Mouse (Mus musculus) stomach, embryonic 16.5 days (tissue): ENCODE results near the gene Urod. TPM values are rescaled to one million over a fixed set of nuclear protein-coding genes. Genes with fewer than 3 reads are reported as not detected.

ENCODE experiments used
- ATAC-seq: fragments of 200-750 bp; cut with Nextera tagmentation; 2 replicates; pipeline ENCODE4 v1.8.0; 2017; ENCODE audit warnings: moderate number of reproducible peaks, moderate TSS enrichment; ENCODE audit not compliant: insufficient read depth, low FRiP score
- H3K27ac ChIP-seq: fragments of 300-500 bp; sonication (generic); 2 replicates; pipeline ENCODE4 v1.5.1; 2014; ENCODE audit warnings: low read length
- H3K27me3 ChIP-seq: fragments of 300-500 bp; sonication (generic); 2 replicates; pipeline ENCODE4 v1.6.1; 2014; ENCODE audit warnings: low read length, control low read depth, mixed read lengths; ENCODE audit not compliant: control insufficient read depth, insufficient read depth
- H3K36me3 ChIP-seq: fragments of 300-500 bp; sonication (generic); 2 replicates; pipeline ENCODE4 v1.6.1; 2014; ENCODE audit warnings: low read length; ENCODE audit not compliant: control insufficient read depth, insufficient read depth
- H3K4me1 ChIP-seq: fragments of 300-500 bp; sonication (generic); 2 replicates; pipeline ENCODE4 v1.6.1; 2014; ENCODE audit warnings: low read length, control low read depth, mixed read lengths; ENCODE audit not compliant: control insufficient read depth, insufficient read depth
- H3K4me2 ChIP-seq: fragments of 300-500 bp; sonication (generic); 2 replicates; pipeline ENCODE4 v1.6.1; 2014; ENCODE audit warnings: low read depth, low read length, mixed read lengths
- H3K4me3 ChIP-seq: fragments of 300-500 bp; sonication (generic); replicated peaks from 2 replicates; pipeline ENCODE4 v1.5.1; 2014; ENCODE audit warnings: mild to moderate bottlenecking, low read length
- H3K9ac ChIP-seq: fragments of 300-500 bp; sonication (generic); 2 replicates; pipeline ENCODE4 v1.6.1; 2014; ENCODE audit warnings: low read length
- H3K9me3 ChIP-seq: fragments of 300-500 bp; sonication (generic); replicated peaks from 2 replicates; pipeline ENCODE4 v1.6.1; 2016; ENCODE audit warnings: low read length, control low read depth; ENCODE audit not compliant: control insufficient read depth
- WGBS: fragments of 180-500 bp; shearing (Covaris S2); extraction: QIAGEN DNeasy Blood & Tissue Kit; methylation state at CpG from one replicate; pipeline ENCODE4 v1.1.7; 2014; 5-methylcytosine and 5-hydroxymethylcytosine counted together
- polyA plus RNA-seq: library from polyadenylated mRNA; unstranded; fragments of >200 nt; fragmentation: Nextera tagmentation; extraction: Ambion mirVana; gene quantifications from 2 replicates; pipeline ENCODE4 v1.2.1, GENCODE M21; 2015

Urod gene
- polyA plus RNA-seq, 1 experiment from 2014 or later, result 84.2 TPM

DNA sequence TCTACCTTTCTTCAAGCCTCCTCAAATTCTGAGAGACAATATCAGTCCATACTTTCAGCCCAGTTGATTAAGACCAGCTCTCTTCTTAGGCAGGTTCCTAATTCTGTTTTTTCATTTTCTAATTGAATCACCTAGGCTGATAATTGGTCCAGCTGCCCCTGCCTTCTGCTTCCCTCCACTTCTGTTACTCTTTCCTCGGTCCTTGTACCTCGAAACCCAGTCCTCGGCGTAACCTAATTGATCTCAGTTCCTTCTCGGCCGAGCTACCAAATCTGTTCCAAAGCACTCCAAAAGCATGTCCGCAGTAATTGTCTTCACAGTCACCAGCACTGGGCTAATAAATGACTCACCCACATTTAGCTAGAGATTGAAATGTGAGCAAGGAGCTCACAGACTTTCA lies 39.3 kb downstream of the Urod start:
- no peaks in the 10 kb centered on the region for H3K9me3 ChIP-seq
- no peaks in the 10 kb centered on the region for H3K27me3 ChIP-seq
- no peak overlapping the region for H3K27ac ChIP-seq
- ATAC-seq, result no peak
- no peaks in the 10 kb centered on the region for H3K4me1 ChIP-seq
- no peak overlapping the region for H3K4me2 ChIP-seq
- no peaks in the 10 kb centered on the region for H3K36me3 ChIP-seq
- no peak overlapping the region for H3K9ac ChIP-seq
- WGBS, result 85% methylated on average over 7 of the region's 7 CpGs
- no peak overlapping the region for H3K4me3 ChIP-seq

DNA sequence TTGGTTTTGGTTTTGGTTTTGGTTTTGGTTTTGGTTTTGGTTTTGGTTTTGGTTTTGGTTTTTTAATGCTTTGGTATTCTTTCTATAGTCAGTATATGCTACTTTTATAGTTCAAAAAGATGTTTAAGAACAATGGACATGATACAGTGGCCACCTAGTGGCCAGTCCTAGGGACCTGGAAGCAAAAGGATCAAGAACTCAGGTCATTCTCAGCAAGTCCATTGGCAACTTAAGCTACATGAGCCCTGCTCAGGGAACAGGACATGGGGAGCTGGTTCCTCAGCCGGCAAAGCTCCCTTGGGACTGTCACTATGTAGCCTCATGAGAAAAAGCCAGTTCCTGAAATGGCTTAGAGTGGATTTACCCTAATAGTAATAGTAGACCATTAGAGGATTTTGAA lies 42.6 kb downstream of the Urod start:
- no peaks in the 10 kb centered on the region for H3K36me3 ChIP-seq

DNA sequence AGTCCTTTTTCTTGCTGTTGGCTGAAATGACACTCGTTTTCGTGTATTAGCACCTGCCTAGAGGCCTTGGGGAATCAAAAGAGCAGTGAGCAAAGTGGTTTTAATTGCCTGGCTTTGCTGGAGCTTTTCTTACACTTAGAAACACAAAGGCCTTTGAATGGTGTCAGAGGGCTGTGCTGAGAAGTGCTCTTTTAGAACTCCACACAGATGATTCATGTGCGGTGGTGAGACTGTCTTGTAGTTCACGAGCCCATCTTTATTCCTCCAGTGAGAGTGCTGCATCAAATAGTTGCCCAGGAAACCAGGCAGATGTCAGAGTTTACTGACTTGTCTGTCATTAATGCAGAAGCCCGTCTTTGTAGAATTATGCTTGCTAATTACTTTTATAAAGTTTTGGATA lies 50.2 kb downstream of the Urod start:
- H3K4me3 ChIP-seq, result no peak overlapping the region
- no peaks in the 10 kb centered on the region for H3K36me3 ChIP-seq
- 61% methylated on average over 5 of the region's 5 CpGs for WGBS
- ATAC-seq, result no peak
- H3K9me3 ChIP-seq, result no peaks in the 10 kb centered on the region
- H3K4me2 ChIP-seq, result no peak overlapping the region
- H3K4me1 ChIP-seq, result peaks cover 3% of the 10 kb centered on the region
- H3K27ac ChIP-seq, result no peak overlapping the region
- H3K27me3 ChIP-seq, result no peaks in the 10 kb centered on the region
- no peak overlapping the region for H3K9ac ChIP-seq

More for the DNA sequence above, 42.6 kb downstream of the Urod start:
- no peak overlapping the region for H3K4me3 ChIP-seq
- no peak overlapping the region for H3K9ac ChIP-seq
- H3K4me1 ChIP-seq, result peaks cover 3% of the 10 kb centered on the region; the same call in 1 of the 2 replicates
- H3K27me3 ChIP-seq, result no peaks in the 10 kb centered on the region
- no peak overlapping the region for H3K4me2 ChIP-seq
- ATAC-seq, result no peak
- WGBS, result 48% methylated on average over 1 of the region's 1 CpGs
- H3K9me3 ChIP-seq, result no peaks in the 10 kb centered on the region
- H3K27ac ChIP-seq, result no peak overlapping the region

DNA sequence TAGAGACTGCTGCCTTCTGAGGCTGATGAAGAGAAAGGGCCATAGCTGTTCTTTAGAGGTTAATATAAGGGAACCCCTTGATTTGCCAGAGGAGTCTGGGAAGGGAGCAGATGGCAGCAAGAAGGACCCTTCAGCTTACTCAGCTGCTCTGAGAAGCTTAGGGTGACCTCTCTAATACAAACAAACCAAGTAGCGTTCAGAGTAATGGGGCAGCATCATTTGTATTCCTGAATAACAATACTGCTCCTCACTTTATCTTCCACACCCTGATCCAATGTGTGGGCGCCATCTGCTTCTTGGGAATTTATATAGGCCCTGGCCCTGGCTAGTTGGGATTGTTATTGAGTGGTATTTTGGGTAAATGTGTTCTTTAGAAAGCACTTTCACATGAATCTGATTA lies 51.5 kb downstream of the Urod start:
- H3K27ac ChIP-seq, result no peak overlapping the region
- no peaks in the 10 kb centered on the region for H3K36me3 ChIP-seq
- H3K9me3 ChIP-seq, result no peaks in the 10 kb centered on the region
- no peak overlapping the region for H3K4me3 ChIP-seq
- no peak overlapping the region for H3K4me2 ChIP-seq
- no peaks in the 10 kb centered on the region for H3K27me3 ChIP-seq
- 45% methylated on average over 2 of the region's 2 CpGs for WGBS
- no peak overlapping the region for H3K9ac ChIP-seq
- ATAC-seq, result no peak
- peaks cover 3% of the 10 kb centered on the region for H3K4me1 ChIP-seq

Other genes starting within 250 kb of the Urod start
- gene Toe1, start 186.8 kb downstream of the Urod start, polyA plus RNA-seq, result 28.4 and 31.9 TPM in 2 replicates
- gene Mutyh, start 186.7 kb downstream of the Urod start, polyA plus RNA-seq, result 11.6 and 12.0 TPM in 2 replicates
- gene Hpdl, start 172.7 kb downstream of the Urod start, polyA plus RNA-seq, result 0.57 and 0.94 TPM in 2 replicates
- gene Zswim5, start 117.0 kb downstream of the Urod start, polyA plus RNA-seq, result 0.44 and 0.56 TPM in 2 replicates
- gene Hectd3, start 904 bp upstream of the Urod start, polyA plus RNA-seq, result 6.9 and 8.3 TPM in 2 replicates
- 35.6 and 36.3 TPM in 2 replicates for gene Eif2b3, start 25.0 kb upstream of the Urod start, polyA plus RNA-seq
- 7.0 and 7.3 TPM in 2 replicates for gene Ptch2, start 101.7 kb upstream of the Urod start, polyA plus RNA-seq
- gene Btbd19, start 131.3 kb upstream of the Urod start, polyA plus RNA-seq, result 6.5 and 6.6 TPM in 2 replicates
- gene Tctex1d4, start 132.4 kb upstream of the Urod start, polyA plus RNA-seq, result 0.22 TPM in 1 of 2 replicates, not detected in the other
- 3.4 and 5.0 TPM in 2 replicates for gene Plk3, start 139.6 kb upstream of the Urod start, polyA plus RNA-seq
- gene Rps8, start 161.8 kb upstream of the Urod start, polyA plus RNA-seq, result 671 and 829 TPM in 2 replicates
- gene Kif2c, start 188.2 kb upstream of the Urod start, polyA plus RNA-seq, result 42.4 and 44.3 TPM in 2 replicates